Mouse (Mus musculus): ENCODE measurements at regions not wholly inside any gene's neighbourhood (a gene's known extent, or its start where the extent isn't known, plus 50 kb on each side); places are given as distances from the start of the nearest gene placed in this dataset.

GRCm38 (mm10) chr11:111280769-111281168, 214.8 kb downstream of the Kcnj2 start:
- DNase-seq (ENCODE audit: low read depth, low spot score): no peak

GRCm38 (mm10) chr11:111281237-111282160, 215.5 kb downstream of the Kcnj2 start:
- no peak for DNase-seq (ENCODE audit: low read depth, low spot score)

GRCm38 (mm10) chr11:111282283-111282682, 216.3 kb downstream of the Kcnj2 start:
- no peak for DNase-seq (ENCODE audit: low read depth, low spot score)

GRCm38 (mm10) chr11:111290537-111290936, 224.6 kb downstream of the Kcnj2 start:
- DNase-seq (ENCODE audit: low read depth, low spot score): no peak

- peak; percentile 58 for DNase-seq (ENCODE audit: low read depth, low spot score)
Measured at GRCm38 (mm10) chr11:111296309-111296721, 230.4 kb downstream of the Kcnj2 start.

GRCm38 (mm10) chr11:111312802-111313201, 246.8 kb downstream of the Kcnj2 start:
- DNase-seq (ENCODE audit: low read depth, low spot score): no peak

- no peak for DNase-seq (ENCODE audit: low read depth, low spot score)
Measured at GRCm38 (mm10) chr11:111313566-111313965, 247.6 kb downstream of the Kcnj2 start.

GRCm38 (mm10) chr11:111321576-111321975, 255.6 kb downstream of the Kcnj2 start:
- no peak for DNase-seq (ENCODE audit: low read depth, low spot score)

- no peak for DNase-seq (ENCODE audit: low read depth, low spot score)
Measured at GRCm38 (mm10) chr11:111324453-111325010, 258.6 kb downstream of the Kcnj2 start.

- no peak for DNase-seq (ENCODE audit: low read depth, low spot score)
Measured at GRCm38 (mm10) chr11:111326915-111327314, 261.0 kb downstream of the Kcnj2 start.

- DNase-seq (ENCODE audit: low read depth, low spot score): no peak
Measured at GRCm38 (mm10) chr11:111328258-111328657, 262.3 kb downstream of the Kcnj2 start.

GRCm38 (mm10) chr11:111331592-111331991, 265.6 kb downstream of the Kcnj2 start:
- DNase-seq (ENCODE audit: low read depth, low spot score): no peak

- DNase-seq (ENCODE audit: low read depth, low spot score): no peak
Measured at GRCm38 (mm10) chr11:111333021-111333420, 267.1 kb downstream of the Kcnj2 start.

- peak; percentile 3 for DNase-seq (ENCODE audit: low read depth, low spot score)
Measured at GRCm38 (mm10) chr11:111347562-111347961, 281.6 kb downstream of the Kcnj2 start.

- no peak for DNase-seq (ENCODE audit: low read depth, low spot score)
Measured at GRCm38 (mm10) chr11:111350028-111350427, 284.1 kb downstream of the Kcnj2 start.

GRCm38 (mm10) chr11:111363363-111363762, 297.4 kb downstream of the Kcnj2 start:
- no peak for DNase-seq (ENCODE audit: low read depth, low spot score)

- DNase-seq (ENCODE audit: low read depth, low spot score): no peak
Measured at GRCm38 (mm10) chr11:111377165-111377564, 311.2 kb downstream of the Kcnj2 start.

GRCm38 (mm10) chr11:111379842-111380241, 313.9 kb downstream of the Kcnj2 start:
- no peak for DNase-seq (ENCODE audit: low read depth, low spot score)

- DNase-seq (ENCODE audit: low read depth, low spot score): no peak
Measured at GRCm38 (mm10) chr11:111398706-111399105, 332.7 kb downstream of the Kcnj2 start.

GRCm38 (mm10) chr11:111409266-111409665, 343.3 kb downstream of the Kcnj2 start:
- no peak for DNase-seq (ENCODE audit: low read depth, low spot score)

- no peak for DNase-seq (ENCODE audit: low read depth, low spot score)
Measured at GRCm38 (mm10) chr11:111424871-111425270, 358.9 kb downstream of the Kcnj2 start.

GRCm38 (mm10) chr11:111426715-111427114, 360.8 kb downstream of the Kcnj2 start:
- no peak for DNase-seq (ENCODE audit: low read depth, low spot score)

- DNase-seq (ENCODE audit: low read depth, low spot score): no peak
Measured at GRCm38 (mm10) chr11:111442257-111442656, 376.3 kb downstream of the Kcnj2 start.
